In the genomic region with DNA sequence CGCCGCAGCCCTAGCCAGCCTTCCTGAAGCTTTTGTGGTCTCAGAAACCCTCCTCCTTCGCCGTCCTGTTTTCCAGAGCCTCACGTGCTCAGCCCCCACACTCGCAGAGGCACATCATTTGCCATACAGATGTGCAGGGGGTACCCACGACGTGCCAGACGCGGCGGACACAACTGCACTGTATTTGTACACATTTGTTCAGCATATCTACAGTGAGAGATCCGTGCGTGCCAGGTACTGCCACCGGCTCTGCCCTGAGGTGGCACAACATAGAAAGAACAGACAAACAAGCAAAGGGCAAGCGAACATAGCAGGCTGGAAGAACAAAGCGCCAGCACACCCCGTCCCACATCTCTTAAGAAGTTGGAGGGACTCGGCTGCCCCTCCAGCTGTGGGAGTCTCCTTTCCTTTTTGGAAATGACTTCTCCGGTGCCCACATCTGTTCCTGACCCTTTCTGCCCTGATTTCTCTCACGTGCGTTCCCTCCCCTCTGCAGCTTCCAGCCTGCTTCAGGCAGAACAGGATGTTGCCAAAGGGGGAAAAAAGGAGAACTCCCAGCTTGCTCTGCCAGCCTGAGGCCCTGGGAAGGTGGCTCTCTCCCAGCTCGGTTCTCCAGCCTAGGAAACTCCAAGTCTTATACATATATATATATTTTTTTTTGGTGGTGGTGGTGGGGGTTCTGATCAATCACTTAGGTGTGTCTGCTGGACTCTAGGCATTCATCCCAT, we compare ENCODE assay signal across 8 mouse cellular contexts. TPM values are rescaled to one million over a fixed set of nuclear protein-coding genes. Genes with fewer than 3 reads are reported as not detected.
DNase-seq lines count a peak whose midpoint lies in the region; ATAC-seq lines count a peak whose summit lies in the region.

No protein-coding gene starts in this region.

- H3K4me2 ChIP-seq in intestine, embryonic 15.5 days (replicated peaks): peak overlapping the region; percentile 95

- no peaks in the 10 kb centered on the region for H3K36me3 ChIP-seq in embryonic facial prominence, embryonic 10.5 days (replicated peaks)
- no peaks in the 10 kb centered on the region for H3K36me3 ChIP-seq in intestine, embryonic 15.5 days

- no peak for ATAC-seq in intestine, embryonic 15.5 days

- peak overlapping the region; percentile 57 for H3K27ac ChIP-seq in embryonic facial prominence, embryonic 10.5 days (replicated peaks)
- no peak overlapping the region for H3K27ac ChIP-seq in intestine, embryonic 15.5 days

- WGBS in embryonic facial prominence, embryonic 10.5 days: 2% methylated on average over 22 of the region's 22 CpGs
- WGBS in intestine, embryonic 15.5 days: 4% methylated on average over 22 of the region's 22 CpGs

- peaks cover 87% of the 10 kb centered on the region for H3K27me3 ChIP-seq in embryonic facial prominence, embryonic 10.5 days (replicated peaks; ENCODE audit: low read depth, poor library complexity, severe bottlenecking)
- H3K27me3 ChIP-seq in intestine, embryonic 15.5 days (replicated peaks): peaks cover 23% of the 10 kb centered on the region

- peak overlapping the region; percentile 31 for H3K9ac ChIP-seq in intestine, embryonic 15.5 days

- DNase-seq in kidney, postnatal 10 days: peak; percentile 7
- DNase-seq in kidney, adult 9 months: no peak
- DNase-seq in embryonic facial prominence, embryonic 10.5 days (ENCODE audit: low spot score): peak; percentile 42
- peak; percentile 43 for DNase-seq in neural tube, embryonic 10.5 days (ENCODE audit: extremely low spot score, low spot score)
- no peak for DNase-seq in urinary bladder, postnatal 36 days (ENCODE audit: low spot score in 2 of 2)
- DNase-seq in left cerebral cortex, adult 11 months (ENCODE audit: low spot score): no peak
- no peak for DNase-seq in layer of hippocampus, adult 9-11 months

- H3K9me3 ChIP-seq in embryonic facial prominence, embryonic 10.5 days: no peaks in the 10 kb centered on the region
- no peaks in the 10 kb centered on the region for H3K9me3 ChIP-seq in intestine, embryonic 15.5 days

- peaks cover 14% of the 10 kb centered on the region for H3K4me1 ChIP-seq in embryonic facial prominence, embryonic 10.5 days
- peaks cover 12% of the 10 kb centered on the region; the same call in 1 of the 2 replicates for H3K4me1 ChIP-seq in intestine, embryonic 15.5 days (replicated peaks)

- peak overlapping the region; percentile 64 for H3K4me3 ChIP-seq in embryonic facial prominence, embryonic 10.5 days
- peak overlapping the region; percentile 44 for H3K4me3 ChIP-seq in intestine, embryonic 15.5 days (replicated peaks)

RNA-seq across cellular contexts. Expression of a gene that starts 0.5 kb away (rescaled TPM):
- 0.14 and 0.34 TPM in 2 replicates for polyA plus RNA-seq in embryonic facial prominence, embryonic 10.5 days (2016; fragmentation: Nextera tagmentation; extraction: Ambion mirVana)
- 0.10 TPM in 1 of 2 replicates, not detected in the other for polyA plus RNA-seq in intestine, embryonic 15.5 days (2015; fragmentation: Nextera tagmentation; extraction: Ambion mirVana)

RNA-seq across cellular contexts. Expression of a gene that starts 34.3 kb away (rescaled TPM):
- 1.5 and 2.1 TPM in 2 replicates for polyA plus RNA-seq in embryonic facial prominence, embryonic 10.5 days (2016; fragmentation: Nextera tagmentation; extraction: Ambion mirVana)
- 2.4 and 2.6 TPM in 2 replicates for polyA plus RNA-seq in intestine, embryonic 15.5 days (2015; fragmentation: Nextera tagmentation; extraction: Ambion mirVana)

Comparison
In these comparisons a context has a peak if more than half of its experiments do, and no peak if none do; other contexts are left out.
1. DNase-seq: peak in kidney, postnatal 10 days (single experiment), embryonic facial prominence, embryonic 10.5 days (single experiment) and neural tube, embryonic 10.5 days (single experiment); none in kidney, adult 9 months (single experiment), urinary bladder, postnatal 36 days (0 of 2), left cerebral cortex, adult 11 months (single experiment) and layer of hippocampus, adult 9-11 months (single experiment).